Mouse (Mus musculus) G1E (cell line): ENCODE results near the gene Dhx35.

ENCODE experiments used
- CTCF ChIP-seq: IDR thresholded peaks from 2 replicates; pipeline ENCODE4 v1.5.1; 2012; ENCODE audit warnings: low read depth, low read length, inconsistent platforms, mixed read lengths
- GATA1 ChIP-seq: IDR thresholded peaks from 2 replicates; pipeline ENCODE4 v1.6.1; 2012; ENCODE audit warnings: borderline replicate concordance, low read length, inconsistent platforms, mixed read lengths
- POLR2AphosphoS5 ChIP-seq: IDR thresholded peaks from 2 replicates; pipeline ENCODE4 v1.6.1; 2012; ENCODE audit warnings: low read depth, low read length, inconsistent platforms; ENCODE audit not compliant: insufficient replicate concordance
- TAL1 ChIP-seq: conservative IDR thresholded peaks from 2 replicates; pipeline ENCODE4 v1.6.1; 2012; ENCODE audit warnings: low read depth, low read length, inconsistent platforms, mixed read lengths

DNA sequence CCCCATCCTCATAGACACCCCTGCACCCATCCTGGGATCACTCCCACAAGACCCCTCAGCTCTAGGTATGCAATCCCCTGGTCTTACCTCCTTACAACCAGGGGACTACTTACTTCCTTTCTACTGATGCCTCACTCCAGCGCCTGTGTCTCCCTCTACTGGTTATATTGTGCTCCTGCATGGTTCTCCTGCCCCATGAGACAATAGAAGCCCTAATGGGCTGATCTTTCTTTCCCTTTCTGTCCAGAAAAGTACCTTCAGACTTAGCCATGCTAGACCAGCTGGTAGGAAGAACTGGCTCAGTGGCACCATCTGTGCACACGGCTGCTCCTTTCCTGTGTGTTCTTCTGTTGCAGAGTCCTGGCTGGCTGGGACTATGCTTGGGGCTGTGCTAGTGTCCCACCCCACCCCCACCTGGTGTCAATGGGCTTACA lies 49.5 kb upstream of the Dhx35 start:
- TF ChIP-seq CTCF: peak; percentile 57
- TF ChIP-seq TAL1: no peak
- TF ChIP-seq GATA1: no peak
- no peak for TF ChIP-seq POLR2AphosphoS5
